Mouse (Mus musculus): ENCODE measurements around the gene Crocc2.

Crocc2 gene

GRCm38 (mm10) chr1:93168295-93168775 lies at the start of gene Crocc2:
Gene Crocc2, plus strand, starts transcription at chr1:93168725.
- no peak for DNase-seq (ENCODE audit: low spot score in 2 of 2)

- no peak for DNase-seq (ENCODE audit: low spot score in 2 of 2)
These were observed 49.7 kb upstream of the Crocc2 start for GRCm38 (mm10) chr1:93118816-93119215.

- no peak for DNase-seq (ENCODE audit: low spot score in 2 of 2)
These were observed 45.2 kb upstream of the Crocc2 start for GRCm38 (mm10) chr1:93123179-93123854.

GRCm38 (mm10) chr1:93124066-93124465 lies 44.5 kb upstream of the Crocc2 start:
- DNase-seq (ENCODE audit: low spot score in 2 of 2) = no peak

- no peak for DNase-seq (ENCODE audit: low spot score in 2 of 2)
These were observed 43.3 kb upstream of the Crocc2 start for GRCm38 (mm10) chr1:93125256-93125655.

- DNase-seq (ENCODE audit: low spot score in 2 of 2) = no peak
These were observed 40.3 kb upstream of the Crocc2 start for GRCm38 (mm10) chr1:93128209-93128608.

- peak in 1 of 2 experiments; percentile 66 for DNase-seq (ENCODE audit: low spot score in 2 of 2)
These were observed 39.7 kb upstream of the Crocc2 start for GRCm38 (mm10) chr1:93128710-93129349.

- DNase-seq (ENCODE audit: low spot score in 2 of 2) = no peak
These were observed 38.1 kb upstream of the Crocc2 start for GRCm38 (mm10) chr1:93130242-93130983.

- DNase-seq (ENCODE audit: low spot score in 2 of 2) = no peak
These were observed 35.8 kb upstream of the Crocc2 start for GRCm38 (mm10) chr1:93132676-93133075.

- DNase-seq (ENCODE audit: low spot score in 2 of 2) = no peak
These were observed 33.4 kb upstream of the Crocc2 start, which contains the start of gene Agxt for GRCm38 (mm10) chr1:93135036-93135526. Gene Agxt, plus strand, starts transcription at chr1:93135240.

- DNase-seq (ENCODE audit: low spot score in 2 of 2) = no peak
These were observed 30.0 kb upstream of the Crocc2 start for GRCm38 (mm10) chr1:93138534-93138933.

- DNase-seq (ENCODE audit: low spot score in 2 of 2) = no peak
These were observed 28.8 kb upstream of the Crocc2 start for GRCm38 (mm10) chr1:93139713-93140112.

- no peak for DNase-seq (ENCODE audit: low spot score in 2 of 2)
These were observed 25.7 kb upstream of the Crocc2 start for GRCm38 (mm10) chr1:93142871-93143270.

- no peak for DNase-seq (ENCODE audit: low spot score in 2 of 2)
These were observed 24.3 kb upstream of the Crocc2 start for GRCm38 (mm10) chr1:93144176-93144575.

- no peak for DNase-seq (ENCODE audit: low spot score in 2 of 2)
These were observed 17.4 kb upstream of the Crocc2 start for GRCm38 (mm10) chr1:93150907-93151661.

- DNase-seq (ENCODE audit: low spot score in 2 of 2) = peak; percentile 29 to 35
These were observed 11.0 kb upstream of the Crocc2 start for GRCm38 (mm10) chr1:93157566-93157965.

- peak in 1 of 2 experiments; percentile 25 for DNase-seq (ENCODE audit: low spot score in 2 of 2)
These were observed 9.6 kb upstream of the Crocc2 start for GRCm38 (mm10) chr1:93158916-93159315.

- no peak for DNase-seq (ENCODE audit: low spot score in 2 of 2)
These were observed 8.7 kb upstream of the Crocc2 start for GRCm38 (mm10) chr1:93159566-93160500.

- no peak for DNase-seq (ENCODE audit: low spot score in 2 of 2)
These were observed 7.9 kb upstream of the Crocc2 start, which contains the start of gene 2310007B03Rik for GRCm38 (mm10) chr1:93160501-93161133. Gene 2310007B03Rik, minus strand, starts transcription at chr1:93160948.

GRCm38 (mm10) chr1:93161350-93161749 lies 7.2 kb upstream of the Crocc2 start:
- no peak for DNase-seq (ENCODE audit: low spot score in 2 of 2)

Measured in urinary bladder, adult 18-20 months (tissue).